Mouse (Mus musculus): ENCODE measurements at regions not wholly inside any gene's neighbourhood (a gene's known extent, or its start where the extent isn't known, plus 50 kb on each side); places are given as distances from the start of the nearest gene placed in this dataset.

DNA sequence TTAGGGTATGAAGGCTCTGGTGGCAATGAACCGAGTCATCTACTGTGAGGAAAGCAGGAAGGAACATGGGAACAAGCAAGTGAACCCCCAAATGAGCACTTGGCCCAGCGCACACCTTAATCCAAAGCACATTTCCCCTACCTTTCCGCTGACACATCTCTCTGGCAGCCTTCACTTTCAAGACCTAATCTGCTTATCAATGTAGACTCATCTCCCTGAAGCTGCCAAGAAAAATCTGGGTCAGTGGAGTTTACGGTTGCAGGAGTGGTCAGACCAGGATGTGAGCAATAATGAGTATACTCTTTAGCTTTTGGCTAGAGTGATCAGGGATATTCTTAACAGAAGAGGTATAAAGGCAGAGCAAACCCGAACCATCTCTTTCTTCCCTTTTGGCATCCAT lies 242.4 kb upstream of the Tsc22d2 start:
- TF ChIP-seq CTCF (IDR thresholded peaks at IDR 0.05; ENCODE audit: low read depth) (no peak), EP300 (IDR thresholded peaks at IDR 0.05; ENCODE audit: low read depth) (no peak)
- Histone ChIP-seq H3K27me3 (ENCODE audit: control insufficient read depth, insufficient read depth, low read length) (no peaks in the 10 kb centered on the region), H3K9me3 (ENCODE audit: control insufficient read depth, low read length) (no peaks in the 10 kb centered on the region), H3K4me3 (ENCODE audit: insufficient read depth in 1 of 2, low read depth in 2 of 2, low read length in 2 of 2) (no peak overlapping the region), H3K27ac (no peak overlapping the region), H3K36me3 (replicated peaks; ENCODE audit: control insufficient read depth, insufficient read depth, low read depth) (no peaks in the 10 kb centered on the region), H3K4me2 (ENCODE audit: low read depth) (no peak overlapping the region), H3K9ac (replicated peaks) (no peak overlapping the region), H3K4me1 (replicated peaks; ENCODE audit: control insufficient read depth in 2 of 2, insufficient read depth in 2 of 2, low read length in 1 of 2) (no peaks in the 10 kb centered on the region)
- ATAC-seq (ENCODE audit: insufficient read depth), result no peak
- DNase-seq (ENCODE audit: low read depth in 3 of 3, low spot score in 3 of 3), result no peak
- WGBS (ENCODE audit: insufficient replicate concordance), result 62% methylated on average over 5 of the region's 5 CpGs

DNA sequence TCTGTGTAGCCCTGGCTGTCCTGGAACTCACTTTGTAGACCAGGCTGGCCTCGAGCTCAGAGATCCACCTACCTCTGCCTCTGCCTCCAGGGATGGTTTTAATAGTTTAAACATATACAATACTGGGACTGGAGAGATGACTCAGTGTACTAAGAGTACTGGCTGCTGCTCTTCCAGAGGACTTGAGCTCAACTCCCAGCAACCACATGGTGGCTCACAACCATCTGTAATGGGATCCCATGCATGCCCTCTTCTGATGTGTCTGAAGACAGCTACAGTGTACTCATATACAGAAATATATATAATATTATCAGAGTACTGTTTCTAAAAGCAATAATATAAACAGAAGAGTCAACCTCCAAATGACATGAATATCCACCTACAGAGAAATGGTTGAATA lies 240.7 kb upstream of the Tsc22d2 start:
- DNase-seq (ENCODE audit: low read depth in 3 of 3, low spot score in 3 of 3) (no peak), ATAC-seq (ENCODE audit: insufficient read depth) (no peak)
- no peak overlapping the region for H3K4me2 ChIP-seq (ENCODE audit: low read depth)
- H3K9me3 ChIP-seq (ENCODE audit: control insufficient read depth, low read length), result no peaks in the 10 kb centered on the region
- H3K27ac ChIP-seq, result no peak overlapping the region
- 45% methylated on average over 1 of the region's 1 CpGs for WGBS (ENCODE audit: insufficient replicate concordance)
- H3K4me1 ChIP-seq (replicated peaks; ENCODE audit: control insufficient read depth in 2 of 2, insufficient read depth in 2 of 2, low read length in 1 of 2), result no peaks in the 10 kb centered on the region
- no peak overlapping the region for H3K9ac ChIP-seq (replicated peaks)
- H3K36me3 ChIP-seq (replicated peaks; ENCODE audit: control insufficient read depth, insufficient read depth, low read depth), result no peaks in the 10 kb centered on the region
- no peak for TF ChIP-seq CTCF (IDR thresholded peaks at IDR 0.05; ENCODE audit: low read depth)
- no peak for TF ChIP-seq EP300 (IDR thresholded peaks at IDR 0.05; ENCODE audit: low read depth)
- H3K27me3 ChIP-seq (ENCODE audit: control insufficient read depth, insufficient read depth, low read length), result no peaks in the 10 kb centered on the region
- no peak overlapping the region for H3K4me3 ChIP-seq (ENCODE audit: insufficient read depth in 1 of 2, low read depth in 2 of 2, low read length in 2 of 2)

- H3K27ac ChIP-seq, result no peak overlapping the region
- H3K4me2 ChIP-seq (ENCODE audit: low read depth), result no peak overlapping the region
- H3K36me3 ChIP-seq (replicated peaks; ENCODE audit: control insufficient read depth, insufficient read depth, low read depth), result no peaks in the 10 kb centered on the region
- H3K9ac ChIP-seq (replicated peaks), result no peak overlapping the region
- ATAC-seq (ENCODE audit: insufficient read depth), result no peak
- no peak for DNase-seq (ENCODE audit: low read depth in 3 of 3, low spot score in 3 of 3)
- 50% methylated on average over 3 of the region's 3 CpGs for WGBS (ENCODE audit: insufficient replicate concordance)
- no peaks in the 10 kb centered on the region for H3K9me3 ChIP-seq (ENCODE audit: control insufficient read depth, low read length)
- H3K27me3 ChIP-seq (ENCODE audit: control insufficient read depth, insufficient read depth, low read length), result no peaks in the 10 kb centered on the region
- no peak overlapping the region for H3K4me3 ChIP-seq (ENCODE audit: insufficient read depth in 1 of 2, low read depth in 2 of 2, low read length in 2 of 2)
- H3K4me1 ChIP-seq (replicated peaks; ENCODE audit: control insufficient read depth in 2 of 2, insufficient read depth in 2 of 2, low read length in 1 of 2), result no peaks in the 10 kb centered on the region
- TF ChIP-seq CTCF (IDR thresholded peaks at IDR 0.05; ENCODE audit: low read depth), result no peak
- no peak for TF ChIP-seq EP300 (IDR thresholded peaks at IDR 0.05; ENCODE audit: low read depth)
Measured at GRCm38 (mm10) chr3:58181715-58182114, 232.8 kb upstream of the Tsc22d2 start.

- H3K4me2 ChIP-seq (ENCODE audit: low read depth), result no peak overlapping the region
- no peaks in the 10 kb centered on the region for H3K36me3 ChIP-seq (replicated peaks; ENCODE audit: control insufficient read depth, insufficient read depth, low read depth)
- ATAC-seq (ENCODE audit: insufficient read depth) (no peak), DNase-seq (ENCODE audit: low read depth in 3 of 3, low spot score in 3 of 3) (no peak)
- H3K27ac ChIP-seq, result no peak overlapping the region
- no peaks in the 10 kb centered on the region for H3K4me1 ChIP-seq (replicated peaks; ENCODE audit: control insufficient read depth in 2 of 2, insufficient read depth in 2 of 2, low read length in 1 of 2)
- no peak overlapping the region for H3K4me3 ChIP-seq (ENCODE audit: insufficient read depth in 1 of 2, low read depth in 2 of 2, low read length in 2 of 2)
- 35% methylated on average over 4 of the region's 4 CpGs for WGBS (ENCODE audit: insufficient replicate concordance)
- H3K9me3 ChIP-seq (ENCODE audit: control insufficient read depth, low read length), result no peaks in the 10 kb centered on the region
- TF ChIP-seq CTCF (IDR thresholded peaks at IDR 0.05; ENCODE audit: low read depth), result no peak
- TF ChIP-seq EP300 (IDR thresholded peaks at IDR 0.05; ENCODE audit: low read depth), result no peak
- H3K9ac ChIP-seq (replicated peaks), result no peak overlapping the region
- H3K27me3 ChIP-seq (ENCODE audit: control insufficient read depth, insufficient read depth, low read length), result no peaks in the 10 kb centered on the region
Measured at GRCm38 (mm10) chr3:58182299-58182698, 232.2 kb upstream of the Tsc22d2 start.

GRCm38 (mm10) chr3:58183279-58183678 lies 231.2 kb upstream of the Tsc22d2 start:
- Histone ChIP-seq H3K4me2 (ENCODE audit: low read depth) (no peak overlapping the region), H3K9me3 (ENCODE audit: control insufficient read depth, low read length) (no peaks in the 10 kb centered on the region), H3K27me3 (ENCODE audit: control insufficient read depth, insufficient read depth, low read length) (no peaks in the 10 kb centered on the region), H3K27ac (no peak overlapping the region), H3K36me3 (replicated peaks; ENCODE audit: control insufficient read depth, insufficient read depth, low read depth) (no peaks in the 10 kb centered on the region), H3K4me1 (replicated peaks; ENCODE audit: control insufficient read depth in 2 of 2, insufficient read depth in 2 of 2, low read length in 1 of 2) (no peaks in the 10 kb centered on the region), H3K9ac (replicated peaks) (no peak overlapping the region), H3K4me3 (ENCODE audit: insufficient read depth in 1 of 2, low read depth in 2 of 2, low read length in 2 of 2) (no peak overlapping the region)
- no peak for TF ChIP-seq EP300 (IDR thresholded peaks at IDR 0.05; ENCODE audit: low read depth)
- no peak for TF ChIP-seq CTCF (IDR thresholded peaks at IDR 0.05; ENCODE audit: low read depth)
- no peak for DNase-seq (ENCODE audit: low read depth in 3 of 3, low spot score in 3 of 3)
- WGBS (ENCODE audit: insufficient replicate concordance), result 28% methylated on average over 3 of the region's 3 CpGs
- ATAC-seq (ENCODE audit: insufficient read depth), result no peak

All from liver, embryonic 14.5 days (tissue).